Comparison of ENCODE assay signal across 16 mouse cellular contexts in the genomic region with DNA sequence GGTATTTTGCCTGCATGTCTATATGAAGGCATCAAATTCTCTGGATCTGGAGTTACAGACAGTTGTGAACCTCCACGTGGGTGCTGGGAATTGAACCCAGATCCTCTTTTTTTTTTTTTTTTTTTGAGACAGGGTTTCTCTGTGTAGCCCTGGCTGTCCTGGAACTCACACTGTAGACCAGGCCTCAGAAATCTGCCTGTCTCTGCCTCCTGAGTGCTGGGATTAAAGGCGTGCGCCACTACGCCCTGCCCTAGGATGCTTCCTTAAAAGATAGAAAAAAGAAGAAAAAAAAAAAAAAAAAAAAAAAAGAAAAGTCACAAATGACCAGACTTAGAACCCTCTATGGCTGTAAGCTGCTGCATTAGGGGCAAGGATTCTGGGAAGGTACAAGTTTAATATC.
"Had no signal": no experiment of that assay in that cellular context is flagged by ENCODE, and none has a peak within 500 bp of the region (broad histone marks: within the 10 kb centered on the region; RNA-seq: fewer than 3 reads in every experiment).

No protein-coding gene starts in this region.

- H3K9me3 ChIP-seq: midbrain, embryonic 12.5 days; neural tube, embryonic 13.5 days; neural tube, embryonic 15.5 days; stomach, embryonic 15.5 days had no signal

- H3K27me3 ChIP-seq: midbrain, embryonic 12.5 days; neural tube, embryonic 13.5 days; neural tube, embryonic 15.5 days; stomach, embryonic 15.5 days had no signal

- H3K27ac ChIP-seq: midbrain, embryonic 10.5 days; midbrain, embryonic 12.5 days; neural tube, embryonic 13.5 days; neural tube, embryonic 15.5 days; stomach, embryonic 15.5 days; stomach, postnatal 0 days had no signal

- H3K36me3 ChIP-seq: midbrain, embryonic 10.5 days; midbrain, embryonic 12.5 days; neural tube, embryonic 13.5 days; neural tube, embryonic 15.5 days; stomach, embryonic 15.5 days had no signal

- H3K4me1 ChIP-seq: midbrain, embryonic 12.5 days; neural tube, embryonic 15.5 days; stomach, embryonic 15.5 days had no signal

- H3K9ac ChIP-seq: lung, embryonic 14.5 days; midbrain, embryonic 12.5 days; neural tube, embryonic 13.5 days; neural tube, embryonic 15.5 days; stomach, embryonic 15.5 days had no signal

- H3K4me3 ChIP-seq: midbrain, embryonic 10.5 days; midbrain, embryonic 12.5 days; myocyte; neural tube, embryonic 13.5 days; neural tube, embryonic 15.5 days; stomach, embryonic 15.5 days had no signal

- DNase-seq: lung, adult 18-20 months; lung, embryonic 14.5 days; lung, postnatal 10 days; lung, postnatal 4 days; midbrain, embryonic 14.5 days; right cerebral cortex, postnatal 14 days; thymus, adult 2 months; thymus, postnatal 25 days; thymus, postnatal 4 days had no signal
